Mouse (Mus musculus): ENCODE measurements around the gene Eml4. TPM values are rescaled to one million over a fixed set of nuclear protein-coding genes. Genes with fewer than 3 reads are reported as not detected.
A peak's percentile ranks its signal among the peaks of the same experiment; 100 is the strongest.

Gene Eml4
- total and polyA plus RNA-seq, 3 experiments: 38.2 to 75.6 (median 60.1) TPM

DNA sequence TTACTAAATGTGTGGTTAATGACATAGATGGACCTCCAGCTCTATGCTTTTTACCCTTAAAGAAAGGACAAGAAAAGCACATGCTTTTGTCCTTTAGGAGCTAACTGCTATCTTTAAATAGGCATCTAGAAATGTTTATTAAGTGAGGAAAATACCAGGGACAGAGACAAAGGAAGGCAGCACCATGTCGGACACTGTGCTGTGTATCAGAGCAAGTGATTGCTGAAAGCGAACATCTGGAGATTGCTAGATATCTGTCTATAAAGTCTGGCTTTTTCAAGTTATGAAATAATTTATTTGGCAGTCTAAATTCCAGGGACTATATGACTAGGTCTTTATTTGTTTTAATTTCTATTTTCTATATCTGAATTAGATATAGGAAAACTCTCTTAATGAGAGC is 4.8 kb downstream of the Eml4 start:
- H3K27me3 ChIP-seq (replicated peaks): no peaks in the 10 kb centered on the region
- H3K4me2 ChIP-seq (ENCODE audit: insufficient read depth, low read depth, poor library complexity, severe bottlenecking): no peak overlapping the region
- no peak overlapping the region for H3K9ac ChIP-seq (ENCODE audit: insufficient read depth, low read depth)
- no peak overlapping the region for H3K27ac ChIP-seq (ENCODE audit: insufficient read depth, low read depth)
- no peaks in the 10 kb centered on the region for H3K9me3 ChIP-seq (replicated peaks; ENCODE audit: low read length)
- no peak overlapping the region for H3K4me3 ChIP-seq (replicated peaks in 1 of 3; ENCODE audit: low read depth in 2 of 3, low read length in 2 of 3, poor library complexity in 1 of 3)
- peaks cover 66% of the 10 kb centered on the region for H3K79me2 ChIP-seq (replicated peaks; ENCODE audit: control insufficient read depth, extremely low read depth, insufficient read depth, poor library complexity, severe bottlenecking)
- dilution Hi-C loops (cut with MboI; ENCODE audit: extremely low pct_ligation_motif_present, extremely low pct_unique_long_range_greater_than_20kb, low sequenced_read_pairs): no loop called here
- TF ChIP-seq UBTF (IDR thresholded peaks at IDR 0.05; ENCODE audit: low read depth, low read length): no peak
- no peak for TF ChIP-seq CHD2 (IDR thresholded peaks at IDR 0.05; ENCODE audit: low read length)
- TF ChIP-seq USF1 (IDR thresholded peaks at IDR 0.05; ENCODE audit: low read depth, low read length): no peak
- TF ChIP-seq MAX (IDR thresholded peaks at IDR 0.05; ENCODE audit: low read length): no peak
- TF ChIP-seq EP300 (IDR thresholded peaks at IDR 0.05; ENCODE audit: low read length): no peak
- peaks cover 0 to 15% of the 10 kb centered on the region in 2 experiments for H3K36me3 ChIP-seq (replicated peaks in 1 of 2; ENCODE audit: control insufficient read depth in 1 of 2, insufficient read depth in 1 of 2, low read length in 1 of 2)
- H3K4me1 ChIP-seq (ENCODE audit: control insufficient read depth in 1 of 2, insufficient read depth in 2 of 2): peaks cover 6 to 52% of the 10 kb centered on the region in 2 experiments; a peak in 3 of 4 replicates
- in situ Hi-C loops (cut with MboI; ENCODE audit: low pct_ligation_motif_present, low pct_unique_long_range_greater_than_20kb, low sequenced_read_pairs): no loop called here
- DNase-seq (ENCODE audit: extremely low read depth): no peak

DNA sequence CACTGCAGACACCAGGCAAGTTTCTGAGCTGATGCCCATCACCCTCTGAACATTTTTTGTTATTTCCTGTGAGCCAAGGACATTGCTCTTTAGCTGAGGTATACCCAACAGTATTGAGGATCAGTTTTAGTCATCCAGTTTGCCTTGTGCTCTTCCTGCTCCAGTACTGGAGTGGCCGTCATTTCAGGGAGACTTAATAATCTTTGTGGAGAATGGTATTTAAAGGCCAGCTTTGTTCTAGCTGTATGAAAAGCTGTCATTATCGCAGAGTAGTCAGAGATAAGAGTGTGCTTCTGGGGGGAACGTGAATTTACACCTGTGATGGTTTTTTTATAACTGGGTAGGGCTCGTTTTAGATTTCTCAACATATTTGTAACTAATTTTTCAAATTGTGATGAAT is 9.2 kb downstream of the Eml4 start:
- Histone ChIP-seq H3K27ac (ENCODE audit: insufficient read depth, low read depth) (no peak overlapping the region), H3K4me2 (ENCODE audit: insufficient read depth, low read depth, poor library complexity, severe bottlenecking) (peak overlapping the region; percentile 24; the same call in 1 of the 2 replicates), H3K27me3 (replicated peaks) (no peaks in the 10 kb centered on the region), H3K36me3 (replicated peaks in 1 of 2; ENCODE audit: control insufficient read depth in 1 of 2, insufficient read depth in 1 of 2, low read length in 1 of 2) (peaks cover 0 to 37% of the 10 kb centered on the region in 2 experiments), H3K9me3 (replicated peaks; ENCODE audit: low read length) (no peaks in the 10 kb centered on the region), H3K9ac (ENCODE audit: insufficient read depth, low read depth) (no peak overlapping the region), H3K4me1 (ENCODE audit: control insufficient read depth in 1 of 2, insufficient read depth in 2 of 2) (peaks cover 6 to 64% of the 10 kb centered on the region in 2 experiments; a peak in 3 of 4 replicates), H3K79me2 (replicated peaks; ENCODE audit: control insufficient read depth, extremely low read depth, insufficient read depth, poor library complexity, severe bottlenecking) (peaks cover 69% of the 10 kb centered on the region), H3K4me3 (replicated peaks in 1 of 3; ENCODE audit: low read depth in 2 of 3, low read length in 2 of 3, poor library complexity in 1 of 3) (no peak overlapping the region)
- in situ Hi-C loops (cut with MboI; ENCODE audit: low pct_ligation_motif_present, low pct_unique_long_range_greater_than_20kb, low sequenced_read_pairs) (no loop called here), dilution Hi-C loops (cut with MboI; ENCODE audit: extremely low pct_ligation_motif_present, extremely low pct_unique_long_range_greater_than_20kb, low sequenced_read_pairs) (no loop called here)
- TF ChIP-seq MAFK (IDR thresholded peaks at IDR 0.05; ENCODE audit: insufficient replicate concordance, low read length) (no peak), HCFC1 (IDR thresholded peaks at IDR 0.05; ENCODE audit: low read depth, low read length) (no peak), IRF4 (IDR thresholded peaks at IDR 0.05; ENCODE audit: low read depth, low read length) (no peak), ZNF384 (IDR thresholded peaks at IDR 0.05; ENCODE audit: low read depth, low read length) (no peak), RCOR1 (conservative IDR thresholded peaks at IDR 0.05; ENCODE audit: low read depth, low read length) (no peak), MAX (IDR thresholded peaks at IDR 0.05; ENCODE audit: low read length) (0 out of 2 replicates have a peak, but pooled peaks have one; percentile 18)
- no peak for DNase-seq (ENCODE audit: extremely low read depth)

DNA sequence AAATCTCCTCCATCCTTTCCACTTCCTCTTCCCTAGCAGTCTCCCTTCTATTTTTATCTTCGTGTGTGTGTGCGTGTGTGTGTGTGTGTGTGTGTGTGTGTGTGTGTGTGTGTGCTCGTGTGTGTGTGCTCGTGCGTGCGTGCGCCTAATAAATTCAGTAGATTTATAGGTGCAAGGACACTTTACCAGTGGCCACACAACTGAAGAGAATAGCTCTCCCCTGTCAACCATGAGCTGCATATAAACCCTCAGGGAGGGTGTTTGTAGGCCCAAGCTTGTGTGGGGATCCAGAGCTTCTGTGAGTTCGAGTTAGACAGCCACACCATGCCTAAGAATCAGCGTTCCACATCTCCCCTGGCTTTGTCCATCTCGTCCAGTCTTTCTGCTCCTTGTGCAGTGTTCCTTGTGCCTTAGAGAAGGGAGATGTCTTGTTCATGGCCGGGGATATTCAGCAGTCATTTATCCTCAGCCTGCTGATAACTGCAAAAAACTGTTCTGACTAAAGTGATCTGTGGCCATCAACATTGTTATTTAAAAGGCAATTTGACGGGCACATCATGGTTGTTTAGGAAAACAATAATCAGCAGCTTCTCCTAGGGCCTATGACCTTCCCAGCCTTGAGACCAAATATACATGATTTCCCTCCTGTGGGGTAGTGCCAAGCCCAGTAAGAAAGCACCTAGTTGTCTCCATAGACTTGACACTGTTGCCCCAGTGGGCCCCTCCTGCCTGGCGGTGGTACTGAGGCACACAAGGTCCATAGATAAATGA is 10.2 kb downstream of the Eml4 start:
- Histone ChIP-seq H3K4me3 (replicated peaks in 1 of 3; ENCODE audit: low read depth in 2 of 3, low read length in 2 of 3, poor library complexity in 1 of 3) (no peak overlapping the region), H3K27me3 (replicated peaks) (no peaks in the 10 kb centered on the region), H3K4me2 (ENCODE audit: insufficient read depth, low read depth, poor library complexity, severe bottlenecking) (no peak overlapping the region), H3K79me2 (replicated peaks; ENCODE audit: control insufficient read depth, extremely low read depth, insufficient read depth, poor library complexity, severe bottlenecking) (peaks cover 67% of the 10 kb centered on the region), H3K9ac (ENCODE audit: insufficient read depth, low read depth) (no peak overlapping the region), H3K9me3 (replicated peaks; ENCODE audit: low read length) (no peaks in the 10 kb centered on the region), H3K36me3 (replicated peaks in 1 of 2; ENCODE audit: control insufficient read depth in 1 of 2, insufficient read depth in 1 of 2, low read length in 1 of 2) (peaks cover 0 to 35% of the 10 kb centered on the region in 2 experiments), H3K27ac (ENCODE audit: insufficient read depth, low read depth) (no peak overlapping the region), H3K4me1 (ENCODE audit: control insufficient read depth in 1 of 2, insufficient read depth in 2 of 2) (peaks cover 8 to 66% of the 10 kb centered on the region in 2 experiments; a peak in 3 of 4 replicates)
- TF ChIP-seq E2F4 (IDR thresholded peaks at IDR 0.05; ENCODE audit: insufficient replicate concordance, low read depth, low read length): no peak
- no peak for TF ChIP-seq JUND (conservative IDR thresholded peaks at IDR 0.05; ENCODE audit: low read depth, low read length)
- TF ChIP-seq ZC3H11A (IDR thresholded peaks at IDR 0.05; ENCODE audit: low read depth, low read length): no peak
- no peak for TF ChIP-seq ZKSCAN1 (IDR thresholded peaks at IDR 0.05; ENCODE audit: borderline replicate concordance, low read depth, low read length)
- TF ChIP-seq ELF1 (IDR thresholded peaks at IDR 0.05; ENCODE audit: low read depth, low read length): no peak
- no peak for TF ChIP-seq RCOR1 (conservative IDR thresholded peaks at IDR 0.05; ENCODE audit: low read depth, low read length)
- TF ChIP-seq CHD2 (IDR thresholded peaks at IDR 0.05; ENCODE audit: low read length): no peak
- TF ChIP-seq MAX (IDR thresholded peaks at IDR 0.05; ENCODE audit: low read length): no peak
- no peak for TF ChIP-seq ETS1 (conservative IDR thresholded peaks at IDR 0.05; ENCODE audit: low read depth, low read length)
- TF ChIP-seq BHLHE40 (IDR thresholded peaks at IDR 0.05; ENCODE audit: low read depth, low read length): no peak
- TF ChIP-seq ZNF384 (IDR thresholded peaks at IDR 0.05; ENCODE audit: low read depth, low read length): no peak
- no peak for TF ChIP-seq SMC3 (IDR thresholded peaks at IDR 0.05; ENCODE audit: low read depth, low read length)
- no peak for TF ChIP-seq POLR2AphosphoS2 (IDR thresholded peaks at IDR 0.05; ENCODE audit: low read depth, low read length)
- TF ChIP-seq TBP (conservative IDR thresholded peaks at IDR 0.05; ENCODE audit: low read depth, low read length): no peak
- TF ChIP-seq MXI1 (IDR thresholded peaks at IDR 0.05; ENCODE audit: low read depth, low read length): no peak
- no peak for DNase-seq (ENCODE audit: extremely low read depth)
- dilution Hi-C loops (cut with MboI; ENCODE audit: extremely low pct_ligation_motif_present, extremely low pct_unique_long_range_greater_than_20kb, low sequenced_read_pairs) (no loop called here), in situ Hi-C loops (cut with MboI; ENCODE audit: low pct_ligation_motif_present, low pct_unique_long_range_greater_than_20kb, low sequenced_read_pairs) (no loop called here)
